Mouse (Mus musculus) liver, embryonic 16.5 days (tissue): ENCODE measurements at regions not wholly inside any gene's neighbourhood (a gene's known extent, or its start where the extent isn't known, plus 50 kb on each side); places are given as distances from the start of the nearest gene placed in this dataset.
"Not testable (repeated sequence)": the region's sequence is repeated elsewhere in the genome, so short reads cannot be mapped to it uniquely, and the experiment has no call there.

Experiments
- ATAC-seq: fragments of 200-750 bp; cut with Nextera tagmentation; 2 replicates; pipeline ENCODE4 v1.8.0; 2017; ENCODE audit warnings: low read depth, mild to moderate bottlenecking, moderate number of reproducible peaks, moderate library complexity
- H3K27ac ChIP-seq: fragments of 300-500 bp; sonication (generic); 2 replicates; pipeline ENCODE4 v1.5.1; 2014; ENCODE audit warnings: mild to moderate bottlenecking, low read length
- H3K27me3 ChIP-seq: fragments of 300-500 bp; sonication (generic); 2 replicates; pipeline ENCODE4 v1.6.1; 2014; ENCODE audit warnings: low read depth, low read length, mixed read lengths; ENCODE audit not compliant: control insufficient read depth, insufficient read depth
- H3K36me3 ChIP-seq: fragments of 300-500 bp; sonication (generic); 2 replicates; pipeline ENCODE4 v1.6.1; 2014; ENCODE audit warnings: mild to moderate bottlenecking; ENCODE audit not compliant: control insufficient read depth, insufficient read depth
- H3K4me1 ChIP-seq: fragments of 300-500 bp; sonication (generic); 2 replicates; pipeline ENCODE4 v1.6.1; 2014; ENCODE audit warnings: low read depth, low read length, mixed read lengths; ENCODE audit not compliant: control insufficient read depth
- H3K4me2 ChIP-seq: fragments of 300-500 bp; sonication (generic); 2 replicates; pipeline ENCODE4 v1.6.1; 2014; ENCODE audit warnings: low read depth, low read length, mixed read lengths
- H3K4me3 ChIP-seq: fragments of 300-500 bp; sonication (generic); 2 replicates; pipeline ENCODE4 v1.5.1; 2014; ENCODE audit warnings: low read depth, mild to moderate bottlenecking, low read length
- H3K9ac ChIP-seq: fragments of 300-500 bp; sonication (generic); 2 replicates; pipeline ENCODE4 v1.6.1; 2014; ENCODE audit warnings: low read depth, low read length
- H3K9me3 ChIP-seq: fragments of 300-500 bp; sonication (generic); replicated peaks from 2 replicates; pipeline ENCODE4 v1.6.1; 2016; ENCODE audit warnings: low read length; ENCODE audit not compliant: control insufficient read depth
- WGBS: fragments of 180-500 bp; shearing (Covaris S2); extraction: QIAGEN DNeasy Blood & Tissue Kit; methylation state at CpG from one replicate; pipeline ENCODE4 v1.1.7; 2014; ENCODE audit not compliant: insufficient replicate concordance; 5-methylcytosine and 5-hydroxymethylcytosine counted together

DNA sequence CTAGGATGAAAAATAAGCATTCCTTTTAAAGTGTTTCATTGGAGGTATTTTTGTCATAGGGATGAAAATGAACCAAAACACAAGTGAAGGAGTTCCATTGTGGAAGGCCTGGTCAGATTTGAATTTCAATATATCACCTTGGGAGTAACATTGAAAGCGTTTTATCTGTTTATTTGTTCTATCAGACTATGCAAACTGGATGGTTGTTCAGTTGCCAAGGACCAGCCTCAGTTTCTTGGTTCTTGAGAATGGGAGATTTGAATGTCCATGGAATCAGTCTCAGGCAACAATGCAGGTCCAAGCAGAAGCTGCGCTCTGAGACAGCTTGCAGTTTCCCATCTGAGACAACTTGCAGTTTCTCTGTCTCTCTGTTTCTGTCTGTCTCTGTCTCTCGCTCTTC, 211.0 kb upstream of the Pfkp start:
- Histone ChIP-seq H3K9me3 (no peaks in the 10 kb centered on the region), H3K27ac (no peak overlapping the region), H3K9ac (no peak overlapping the region), H3K36me3 (no peaks in the 10 kb centered on the region), H3K27me3 (no peaks in the 10 kb centered on the region), H3K4me2 (no peak overlapping the region), H3K4me1 (no peaks in the 10 kb centered on the region), H3K4me3 (no peak overlapping the region)
- no peak for ATAC-seq
- WGBS, result 60% methylated on average over 3 of the region's 3 CpGs

DNA sequence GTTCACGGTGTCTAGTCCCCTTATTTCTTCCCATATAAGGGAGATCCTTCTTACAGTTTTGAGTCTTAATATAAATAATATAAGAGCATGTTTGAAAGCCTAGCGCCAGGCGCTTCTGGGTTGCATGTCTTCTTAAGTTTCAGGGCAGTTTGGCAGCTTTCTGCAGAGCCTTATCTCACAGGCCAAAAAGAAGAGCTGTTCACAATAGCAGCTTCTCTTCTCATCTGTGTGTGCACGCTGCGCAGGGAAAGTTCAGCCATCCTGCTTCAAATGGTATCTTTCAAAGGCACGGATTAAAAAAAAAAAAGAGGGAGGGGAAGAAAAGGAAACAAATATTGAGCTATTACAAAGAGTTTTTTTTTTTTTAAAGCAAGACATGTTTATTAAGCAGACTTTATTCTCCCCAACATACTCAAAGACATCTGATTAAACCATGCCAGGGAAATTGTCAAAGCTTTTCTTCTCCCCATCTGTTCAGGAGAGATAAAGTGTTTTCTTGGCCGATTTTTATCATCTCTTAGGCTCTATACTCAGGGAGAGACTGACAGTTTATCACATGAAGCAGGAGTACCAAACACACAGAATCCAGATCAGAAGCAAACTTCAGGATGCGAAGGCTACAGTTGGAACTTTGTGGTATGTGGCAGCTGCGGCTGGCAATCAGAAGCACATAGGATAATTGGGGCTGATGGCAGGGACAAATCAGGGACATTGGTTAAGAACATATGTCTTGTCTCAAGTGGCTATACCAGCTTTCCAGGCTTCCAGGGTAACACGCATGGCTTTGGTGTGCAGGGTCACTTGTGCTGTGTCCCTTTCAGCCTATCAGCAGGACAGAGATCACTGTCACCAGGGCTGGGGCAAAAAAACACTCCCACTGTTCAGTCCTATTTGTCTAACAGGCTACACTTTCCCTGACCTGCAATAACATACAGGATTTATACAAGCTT, 206.9 kb upstream of the Pfkp start:
- WGBS, result 45% methylated on average over 10 of the region's 10 CpGs
- no peak for ATAC-seq
- Histone ChIP-seq H3K9me3 (no peaks in the 10 kb centered on the region), H3K27ac (no peak overlapping the region), H3K4me1 (no peaks in the 10 kb centered on the region), H3K36me3 (no peaks in the 10 kb centered on the region), H3K4me2 (no peak overlapping the region), H3K4me3 (no peak overlapping the region), H3K9ac (no peak overlapping the region), H3K27me3 (no peaks in the 10 kb centered on the region)

DNA sequence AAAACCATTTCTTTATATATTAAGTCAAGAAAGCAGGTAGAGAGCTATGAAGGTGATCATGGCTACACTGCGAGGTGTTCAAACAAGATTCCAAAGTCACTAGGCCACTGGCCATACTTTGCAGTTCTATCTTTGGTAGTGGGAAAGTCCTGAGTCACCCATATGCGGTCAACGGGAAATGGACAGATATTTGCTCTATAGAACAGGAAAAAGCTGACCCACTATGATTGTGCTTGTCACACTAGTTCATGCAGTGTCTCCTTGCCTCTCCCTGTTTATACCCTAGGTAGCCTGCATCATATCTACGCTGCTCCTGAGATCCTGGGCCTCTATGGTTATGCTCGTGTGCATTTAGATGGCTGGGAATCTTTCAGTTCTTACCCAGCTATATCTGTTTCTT, 188.9 kb upstream of the Pfkp start:
- Histone ChIP-seq H3K4me3 (no peak overlapping the region), H3K9ac (no peak overlapping the region), H3K27ac (no peak overlapping the region), H3K4me2 (no peak overlapping the region), H3K4me1 (no peaks in the 10 kb centered on the region), H3K27me3 (no peaks in the 10 kb centered on the region), H3K36me3 (no peaks in the 10 kb centered on the region), H3K9me3 (no peaks in the 10 kb centered on the region)
- 44% methylated on average over 5 of the region's 5 CpGs for WGBS
- ATAC-seq, result no peak

DNA sequence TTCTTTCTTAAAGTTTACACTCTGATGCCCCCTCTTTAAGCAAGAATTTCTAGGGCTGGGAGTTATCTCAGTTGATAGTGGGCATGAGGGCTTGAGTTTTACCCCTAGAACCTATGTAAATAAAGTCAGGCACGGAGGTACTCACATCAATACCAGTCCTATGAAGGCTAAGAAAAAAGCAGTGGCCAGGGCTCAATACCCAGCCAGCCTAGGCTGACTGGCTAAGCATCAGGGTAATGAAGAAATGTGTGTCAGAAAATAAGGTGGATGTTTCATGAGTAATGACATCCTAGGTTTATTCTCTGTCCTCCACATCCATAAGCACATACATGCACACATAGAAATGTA, 188.5 kb upstream of the Pfkp start:
- Histone ChIP-seq H3K9ac (no peak overlapping the region), H3K27ac (no peak overlapping the region), H3K27me3 (no peaks in the 10 kb centered on the region), H3K4me3 (no peak overlapping the region), H3K4me2 (no peak overlapping the region), H3K4me1 (no peaks in the 10 kb centered on the region), H3K9me3 (no peaks in the 10 kb centered on the region), H3K36me3 (no peaks in the 10 kb centered on the region)
- WGBS, result 32% methylated on average over 1 of the region's 1 CpGs
- no peak for ATAC-seq

DNA sequence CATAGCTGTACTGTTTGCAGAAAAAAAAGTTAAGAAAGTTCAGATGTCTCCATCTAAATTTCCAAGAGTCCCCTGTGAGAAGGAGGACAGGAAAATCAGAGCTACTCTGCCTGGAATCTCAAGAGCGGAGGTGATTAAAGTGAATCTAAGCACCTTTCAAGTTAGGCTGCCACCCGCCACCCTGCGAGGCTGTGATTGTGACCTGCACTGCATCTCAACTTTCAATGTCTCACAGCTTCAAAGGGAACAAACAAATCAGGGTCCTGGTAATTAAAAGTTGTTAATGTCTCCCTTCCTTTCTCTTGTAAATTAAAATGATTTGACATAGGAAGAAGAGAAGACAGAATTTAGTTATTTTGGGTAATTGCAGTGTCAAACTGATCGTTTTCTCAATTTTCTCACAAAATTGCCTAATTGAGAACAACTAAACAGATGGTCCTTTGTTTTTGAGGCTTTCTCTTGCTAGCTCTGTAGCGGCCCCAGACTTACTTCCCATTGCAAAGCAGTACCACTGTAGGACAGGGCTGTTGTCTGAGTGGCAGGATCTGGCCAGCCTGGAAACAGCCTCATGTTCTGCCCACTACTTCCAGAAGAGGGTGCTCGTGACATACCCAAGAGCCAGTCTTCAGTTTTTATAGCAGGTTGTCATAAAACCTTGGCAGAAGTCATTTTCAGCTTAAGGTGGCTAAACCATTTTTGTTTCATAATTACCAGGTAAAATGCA, 187.9 kb upstream of the Pfkp start:
- no peak overlapping the region for H3K4me2 ChIP-seq
- no peaks in the 10 kb centered on the region for H3K27me3 ChIP-seq
- no peak for ATAC-seq
- H3K27ac ChIP-seq, result no peak overlapping the region
- no peak overlapping the region for H3K9ac ChIP-seq
- no peak overlapping the region for H3K4me3 ChIP-seq
- H3K4me1 ChIP-seq, result no peaks in the 10 kb centered on the region
- WGBS, result 28% methylated on average over 6 of the region's 6 CpGs
- H3K36me3 ChIP-seq, result no peaks in the 10 kb centered on the region
- no peaks in the 10 kb centered on the region for H3K9me3 ChIP-seq

DNA sequence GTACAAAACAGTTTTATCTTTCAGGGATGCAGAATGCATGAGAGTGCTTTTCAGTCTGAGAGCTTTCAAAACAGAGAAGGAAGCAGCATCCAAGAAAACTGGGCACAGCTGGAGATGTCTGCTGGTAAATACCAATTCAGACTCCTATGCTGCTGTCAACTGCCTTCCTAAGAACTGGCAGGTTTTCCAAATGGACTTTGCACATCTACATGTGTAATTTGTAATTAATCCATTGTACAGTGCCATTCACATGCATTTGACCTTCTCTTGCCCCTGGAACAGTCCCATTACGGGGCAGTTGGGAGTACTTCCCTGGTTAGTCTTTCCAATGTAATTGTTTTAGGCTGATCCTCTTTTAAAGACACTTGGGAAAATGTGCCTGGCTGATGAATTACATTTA, 181.3 kb upstream of the Pfkp start:
- no peak overlapping the region for H3K9ac ChIP-seq
- H3K4me2 ChIP-seq, result no peak overlapping the region
- H3K4me3 ChIP-seq, result no peak overlapping the region
- H3K36me3 ChIP-seq, result no peaks in the 10 kb centered on the region
- ATAC-seq, result no peak
- no peaks in the 10 kb centered on the region for H3K27me3 ChIP-seq
- no peaks in the 10 kb centered on the region for H3K9me3 ChIP-seq
- 60% methylated on average over 1 of the region's 1 CpGs for WGBS
- no peak overlapping the region for H3K27ac ChIP-seq
- H3K4me1 ChIP-seq, result no peaks in the 10 kb centered on the region

DNA sequence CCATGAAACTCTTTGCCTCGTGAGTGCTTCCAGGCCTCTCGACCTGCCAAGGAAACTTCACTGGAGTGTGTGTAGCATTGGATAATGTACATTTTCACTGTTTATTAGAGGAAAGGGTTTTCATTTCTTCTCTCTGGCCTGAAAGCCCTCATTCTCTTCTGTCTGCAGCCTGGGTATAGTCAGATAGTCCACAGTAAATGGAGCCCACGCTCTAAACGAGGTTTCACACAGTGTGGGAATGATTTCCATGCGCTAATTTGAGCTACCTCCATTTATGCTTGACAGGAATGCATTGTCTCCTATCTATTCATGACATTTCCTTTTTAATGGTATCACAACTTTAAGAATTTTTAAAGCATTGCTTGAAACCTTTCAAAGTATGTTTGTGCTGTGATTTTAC, 180.8 kb upstream of the Pfkp start:
- 61% methylated on average over 5 of the region's 5 CpGs for WGBS
- Histone ChIP-seq H3K4me2 (no peak overlapping the region), H3K36me3 (no peaks in the 10 kb centered on the region), H3K27ac (no peak overlapping the region), H3K9me3 (no peaks in the 10 kb centered on the region), H3K9ac (no peak overlapping the region), H3K4me3 (no peak overlapping the region), H3K27me3 (no peaks in the 10 kb centered on the region), H3K4me1 (no peaks in the 10 kb centered on the region)
- ATAC-seq, result no peak

DNA sequence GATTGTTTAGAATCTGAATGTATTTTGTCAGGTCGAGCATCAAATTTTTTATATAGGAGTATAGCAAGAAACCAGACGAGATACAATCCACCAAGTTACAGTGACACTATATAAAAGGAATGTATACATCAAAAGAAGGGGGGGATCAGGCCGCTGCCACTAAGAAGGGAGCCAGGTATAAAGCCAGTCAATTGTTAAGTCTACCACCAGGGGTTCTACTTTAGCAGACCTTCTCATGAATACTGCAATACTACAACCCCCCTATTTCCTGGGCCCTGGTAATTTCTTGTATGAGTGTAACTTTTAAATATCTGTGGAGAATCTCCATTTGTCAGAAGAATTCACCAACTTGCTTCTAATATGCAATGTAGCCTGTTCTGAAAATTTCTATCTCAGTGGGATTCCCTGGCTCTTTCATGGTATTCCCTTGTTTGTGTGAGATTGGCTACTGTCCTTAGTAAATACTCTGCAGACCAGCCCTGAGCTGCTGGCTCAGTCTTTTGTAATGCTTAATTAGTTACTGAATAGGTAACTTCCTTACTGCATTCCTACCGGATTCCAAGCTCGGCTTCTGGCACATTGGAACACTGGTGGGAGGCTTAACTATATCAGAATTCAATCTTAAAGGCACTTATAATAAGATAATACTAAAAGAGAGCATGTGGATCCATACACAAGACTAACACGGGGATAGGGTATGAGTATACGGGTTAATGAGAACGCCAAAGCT, 180.2 kb upstream of the Pfkp start:
- not testable (repeated sequence) for H3K4me3 ChIP-seq, H3K9me3 ChIP-seq, H3K4me2 ChIP-seq, H3K36me3 ChIP-seq, H3K9ac ChIP-seq, H3K4me1 ChIP-seq, H3K27me3 ChIP-seq, ATAC-seq, H3K27ac ChIP-seq
- 55% methylated on average over 8 of the region's 8 CpGs for WGBS
